Mouse (Mus musculus): ENCODE measurements around the gene Tmem102. TPM values are rescaled to one million over a fixed set of nuclear protein-coding genes. Genes with fewer than 3 reads are reported as not detected.

The Tmem102 gene
- total RNA-seq, 4 experiments from 2014 or later, result 0.17 to 0.47 TPM; not detected in 2

GRCm38 (mm10) chr11:69822080-69822479 is 16.7 kb upstream of the Tmem102 start, which contains the start of gene Spem1:
Spem1 (minus strand) TSS chr11:69822180.
- DNase-seq (ENCODE audit: low spot score in 2 of 2), result no peak

- DNase-seq (ENCODE audit: low spot score in 2 of 2), result no peak
These were observed 13.4 kb upstream of the Tmem102 start for GRCm38 (mm10) chr11:69818871-69819270.

- DNase-seq (ENCODE audit: low spot score in 2 of 2), result no peak
These were observed 12.9 kb upstream of the Tmem102 start, which contains the start of gene Spem2 for GRCm38 (mm10) chr11:69818365-69818764. Spem2 (minus strand) TSS chr11:69818465.

GRCm38 (mm10) chr11:69816520-69816919 is 11.1 kb upstream of the Tmem102 start:
- DNase-seq (ENCODE audit: low spot score in 2 of 2), result no peak

GRCm38 (mm10) chr11:69815155-69815554 is 9.7 kb upstream of the Tmem102 start, which contains the start of gene Gm39566:
Gm39566 (minus strand) TSS chr11:69815298.
- DNase-seq (ENCODE audit: low spot score in 2 of 2), result no peak

- DNase-seq (ENCODE audit: low spot score in 2 of 2), result no peak
These were observed 4.9 kb upstream of the Tmem102 start for GRCm38 (mm10) chr11:69810280-69810679.

- DNase-seq (ENCODE audit: low spot score in 2 of 2), result no peak
These were observed 2.2 kb upstream of the Tmem102 start for GRCm38 (mm10) chr11:69807641-69808040.

GRCm38 (mm10) chr11:69806378-69806777 is 954 bp upstream of the Tmem102 start:
- DNase-seq (ENCODE audit: low spot score in 2 of 2), result no peak

- DNase-seq (ENCODE audit: low spot score in 2 of 2), result no peak
These were observed 828 bp downstream of the Tmem102 start for GRCm38 (mm10) chr11:69804652-69804940.

GRCm38 (mm10) chr11:69803786-69804651 is 1.4 kb downstream of the Tmem102 start:
- peak in 1 of 2 experiments; percentile 60 for DNase-seq (ENCODE audit: low spot score in 2 of 2)

GRCm38 (mm10) chr11:69803328-69803727 is 2.1 kb downstream of the Tmem102 start:
- DNase-seq (ENCODE audit: low spot score in 2 of 2), result no peak

GRCm38 (mm10) chr11:69802648-69803105 is 2.7 kb downstream of the Tmem102 start:
- DNase-seq (ENCODE audit: low spot score in 2 of 2), result peak; percentile 53 to 66

GRCm38 (mm10) chr11:69801379-69801977 is 3.9 kb downstream of the Tmem102 start, which contains the start of gene Fgf11:
Fgf11 (minus strand) TSS chr11:69801857.
- DNase-seq (ENCODE audit: low spot score in 2 of 2), result no peak

GRCm38 (mm10) chr11:69800392-69801197 is 4.8 kb downstream of the Tmem102 start:
- DNase-seq (ENCODE audit: low spot score in 2 of 2), result peak in 1 of 2 experiments; percentile 25

- peak in 1 of 2 experiments; percentile 39 for DNase-seq (ENCODE audit: low spot score in 2 of 2)
These were observed 5.4 kb downstream of the Tmem102 start for GRCm38 (mm10) chr11:69800138-69800391.

- DNase-seq (ENCODE audit: low spot score in 2 of 2), result no peak
These were observed 5.9 kb downstream of the Tmem102 start for GRCm38 (mm10) chr11:69799394-69800137.

GRCm38 (mm10) chr11:69797924-69798323 is 7.5 kb downstream of the Tmem102 start:
- no peak for DNase-seq (ENCODE audit: low spot score in 2 of 2)

GRCm38 (mm10) chr11:69795983-69796435 is 9.4 kb downstream of the Tmem102 start:
- no peak for DNase-seq (ENCODE audit: low spot score in 2 of 2)

GRCm38 (mm10) chr11:69795168-69795982 is 10.0 kb downstream of the Tmem102 start, which contains the start of gene Chrnb1:
Chrnb1 (minus strand) TSS chr11:69795943.
- DNase-seq (ENCODE audit: low spot score in 2 of 2), result peak; percentile 88 to 93

- DNase-seq (ENCODE audit: low spot score in 2 of 2), result no peak
These were observed 12.0 kb downstream of the Tmem102 start for GRCm38 (mm10) chr11:69793429-69793828.
